Mouse (Mus musculus) CH12.LX (cell line): ENCODE measurements at regions not wholly inside any gene's neighbourhood (a gene's known extent, or its start where the extent isn't known, plus 50 kb on each side); places are given as distances from the start of the nearest gene placed in this dataset.

Experiments used
- CHD1 ChIP-seq: IDR thresholded peaks from 2 replicates; pipeline ENCODE4 v1.6.1; 2012; ENCODE audit warnings: low read depth, low read length, improper control_type of control experiment, inconsistent platforms
- POLR2A ChIP-seq: IDR thresholded peaks from 2 replicates; pipeline ENCODE4 v1.6.1; 2011; ENCODE audit warnings: low read depth, mild to moderate bottlenecking, improper control_type of control experiment, low read length

GRCm38 (mm10) chr2:149573773-149574172 lies 168.9 kb downstream of the Cst10 start:
- no peak for TF ChIP-seq POLR2A
- TF ChIP-seq CHD1, result no peak
